Mouse (Mus musculus) forebrain, embryonic 13.5 days (tissue): ENCODE measurements at regions not wholly inside any gene's neighbourhood (a gene's known extent, or its start where the extent isn't known, plus 50 kb on each side); places are given as distances from the start of the nearest gene placed in this dataset.
A peak's percentile ranks its signal among the peaks of the same experiment; 100 is the strongest.
"Not testable (repeated sequence)": the region's sequence is repeated elsewhere in the genome, so short reads cannot be mapped to it uniquely, and the experiment has no call there.

ENCODE experiments used
- ATAC-seq: fragments of 200-750 bp; cut with Nextera tagmentation; 2 replicates; pipeline ENCODE4 v1.8.0; 2017
- H3K27ac ChIP-seq: fragments of 300-500 bp; sonication (generic); 2 replicates; pipeline ENCODE4 v1.5.1; 2015; ENCODE audit warnings: inconsistent platforms, mild to moderate bottlenecking, moderate library complexity
- H3K27me3 ChIP-seq: fragments of 300-500 bp; sonication (generic); 2 replicates; pipeline ENCODE4 v1.6.1; 2015; ENCODE audit warnings: mild to moderate bottlenecking, inconsistent platforms
- H3K36me3 ChIP-seq: fragments of 300-500 bp; sonication (generic); 2 replicates; pipeline ENCODE4 v1.6.1; 2015; ENCODE audit warnings: mild to moderate bottlenecking, inconsistent platforms; ENCODE audit not compliant: poor library complexity, severe bottlenecking
- H3K4me1 ChIP-seq: fragments of 300-500 bp; sonication (generic); 2 replicates; pipeline ENCODE4 v1.6.1; 2015; ENCODE audit warnings: inconsistent platforms
- H3K4me2 ChIP-seq: fragments of 300-500 bp; sonication (generic); 2 replicates; pipeline ENCODE4 v1.6.1; 2015; ENCODE audit warnings: inconsistent platforms, mild to moderate bottlenecking, moderate library complexity
- H3K4me3 ChIP-seq: fragments of 300-500 bp; sonication (generic); 2 replicates; pipeline ENCODE4 v1.5.1; 2015; ENCODE audit warnings: mild to moderate bottlenecking, inconsistent platforms
- H3K9ac ChIP-seq: fragments of 300-500 bp; sonication (generic); 2 replicates; pipeline ENCODE4 v1.6.1; 2015; ENCODE audit warnings: mild to moderate bottlenecking, inconsistent platforms
- H3K9me3 ChIP-seq: fragments of 300-500 bp; sonication (generic); replicated peaks from 2 replicates; pipeline ENCODE4 v1.6.1; 2016; ENCODE audit warnings: inconsistent platforms
- WGBS: fragments of 180-500 bp; shearing (Covaris S2); methylation state at CpG from one replicate; pipeline ENCODE4 v1.1.7; 2015; 5-methylcytosine and 5-hydroxymethylcytosine counted together

DNA sequence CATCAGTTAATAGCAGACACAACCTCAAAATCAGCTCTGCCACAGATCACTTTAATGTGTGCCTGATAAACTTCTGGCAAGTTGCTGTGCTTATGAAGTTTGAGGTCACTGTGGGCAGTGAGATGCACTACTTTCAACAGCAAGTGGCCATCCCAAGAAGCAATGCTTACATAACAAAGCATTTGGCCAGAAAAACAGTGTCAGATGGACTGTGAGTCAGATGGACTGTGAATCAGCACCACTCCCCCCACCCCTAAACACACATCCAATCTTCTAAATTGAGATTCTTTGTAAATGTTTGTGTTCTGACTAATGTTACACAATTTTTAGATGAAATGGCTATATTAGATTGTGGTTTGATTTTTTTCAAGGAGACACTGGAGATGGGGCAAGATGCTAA lies 550.7 kb downstream of the Nxph1 start:
- Histone ChIP-seq H3K36me3 (no peaks in the 10 kb centered on the region), H3K27me3 (no peaks in the 10 kb centered on the region), H3K4me3 (no peak overlapping the region), H3K9ac (no peak overlapping the region), H3K27ac (no peak overlapping the region), H3K9me3 (no peaks in the 10 kb centered on the region), H3K4me1 (no peaks in the 10 kb centered on the region), H3K4me2 (no peak overlapping the region)
- no peak for ATAC-seq

DNA sequence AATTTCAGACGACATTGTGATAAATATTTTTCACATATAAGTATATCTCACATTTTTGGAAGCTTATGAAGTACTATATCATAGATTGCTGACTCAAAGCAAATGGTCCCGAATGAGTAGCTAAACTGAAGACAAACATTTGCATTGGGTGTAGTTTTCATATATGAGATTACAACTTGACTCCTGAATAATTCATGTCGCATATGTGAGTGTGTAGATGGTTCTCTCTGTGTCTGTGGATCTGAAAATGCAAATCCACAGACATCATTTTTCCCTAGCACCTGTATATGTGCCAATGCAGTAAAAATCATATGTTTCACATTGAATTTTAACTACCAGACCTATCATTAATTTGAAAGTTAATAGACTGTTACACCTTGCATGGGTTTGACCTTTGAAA lies 586.2 kb downstream of the Nxph1 start:
- Histone ChIP-seq H3K27me3 (no peaks in the 10 kb centered on the region), H3K4me3 (no peak overlapping the region)
- peak; percentile 51; the same call in 1 of the 2 replicates for ATAC-seq

DNA sequence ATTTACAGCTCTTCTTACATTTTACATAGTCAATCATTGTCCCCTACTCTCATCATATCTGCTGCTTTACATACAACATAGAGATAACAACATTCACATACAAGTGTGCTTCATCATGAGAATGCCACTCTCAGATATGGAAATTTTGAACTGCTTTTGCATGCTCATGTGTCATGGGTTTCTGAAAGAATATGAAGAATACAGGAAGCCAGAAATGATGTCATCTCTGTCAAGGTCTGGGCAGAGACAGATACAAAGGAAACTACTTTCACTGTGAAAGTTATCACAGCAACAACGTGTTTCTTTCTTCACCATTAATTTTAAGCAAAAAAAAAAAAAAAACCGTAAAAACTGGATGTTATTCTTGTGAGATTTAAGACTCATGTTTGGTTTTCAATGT lies 590.5 kb downstream of the Nxph1 start:
- Histone ChIP-seq H3K27me3 (no peaks in the 10 kb centered on the region), H3K4me3 (no peak overlapping the region), H3K9me3 (no peaks in the 10 kb centered on the region), H3K27ac (no peak overlapping the region), H3K9ac (no peak overlapping the region), H3K4me1 (no peaks in the 10 kb centered on the region), H3K4me2 (no peak overlapping the region), H3K36me3 (no peaks in the 10 kb centered on the region)
- 64% methylated on average over 2 of the region's 2 CpGs for WGBS
- no peak for ATAC-seq

More for the DNA sequence above, 586.2 kb downstream of the Nxph1 start:
- Histone ChIP-seq H3K36me3 (no peaks in the 10 kb centered on the region), H3K4me2 (no peak overlapping the region), H3K9ac (no peak overlapping the region), H3K4me1 (no peaks in the 10 kb centered on the region), H3K27ac (no peak overlapping the region), H3K9me3 (no peaks in the 10 kb centered on the region)
- WGBS = 76% methylated on average over 3 of the region's 3 CpGs

DNA sequence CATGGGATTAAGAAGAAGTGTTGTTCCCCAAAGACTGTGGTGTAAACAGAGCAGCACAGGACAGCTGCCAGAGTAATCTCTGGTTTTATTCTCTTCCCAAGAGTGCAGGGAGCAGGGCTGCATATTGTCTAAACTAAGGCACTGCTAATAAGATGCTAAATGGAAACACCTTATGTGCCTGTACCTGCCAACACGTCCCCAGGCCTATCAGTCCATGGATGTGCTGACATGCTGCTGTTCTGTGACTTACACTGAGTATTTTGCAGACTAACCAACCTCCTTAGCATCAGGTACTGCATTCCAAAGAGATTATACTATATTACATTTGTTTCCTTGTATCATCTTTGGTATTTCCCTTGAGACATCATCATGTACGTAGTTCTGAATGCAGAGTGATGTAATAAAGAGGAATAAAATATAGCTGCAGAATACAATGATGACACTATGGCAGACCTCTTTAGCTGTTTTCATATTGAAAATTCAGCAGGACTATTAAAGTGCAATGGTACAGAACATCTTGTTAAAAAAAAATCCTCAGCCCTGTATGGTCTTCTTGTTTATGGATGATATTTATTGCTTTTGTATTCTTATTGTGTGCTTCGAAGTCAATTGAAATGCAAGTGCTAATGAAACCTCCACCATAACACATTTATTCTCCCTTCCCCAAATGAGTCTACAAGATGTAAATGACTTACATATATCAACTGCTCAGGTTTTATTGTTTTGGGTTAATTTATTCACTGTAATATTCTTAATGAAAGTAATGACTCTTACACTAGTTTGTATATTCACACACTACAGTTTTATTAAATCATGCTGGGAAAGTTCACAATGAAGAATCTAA lies 602.1 kb downstream of the Nxph1 start:
- no peaks in the 10 kb centered on the region for H3K4me1 ChIP-seq
- no peak overlapping the region for H3K4me2 ChIP-seq
- no peaks in the 10 kb centered on the region for H3K36me3 ChIP-seq
- no peaks in the 10 kb centered on the region for H3K27me3 ChIP-seq
- 82% methylated on average over 3 of the region's 3 CpGs for WGBS
- H3K9ac ChIP-seq = no peak overlapping the region
- no peak overlapping the region for H3K4me3 ChIP-seq
- no peak for ATAC-seq
- no peak overlapping the region for H3K27ac ChIP-seq
- no peaks in the 10 kb centered on the region for H3K9me3 ChIP-seq

DNA sequence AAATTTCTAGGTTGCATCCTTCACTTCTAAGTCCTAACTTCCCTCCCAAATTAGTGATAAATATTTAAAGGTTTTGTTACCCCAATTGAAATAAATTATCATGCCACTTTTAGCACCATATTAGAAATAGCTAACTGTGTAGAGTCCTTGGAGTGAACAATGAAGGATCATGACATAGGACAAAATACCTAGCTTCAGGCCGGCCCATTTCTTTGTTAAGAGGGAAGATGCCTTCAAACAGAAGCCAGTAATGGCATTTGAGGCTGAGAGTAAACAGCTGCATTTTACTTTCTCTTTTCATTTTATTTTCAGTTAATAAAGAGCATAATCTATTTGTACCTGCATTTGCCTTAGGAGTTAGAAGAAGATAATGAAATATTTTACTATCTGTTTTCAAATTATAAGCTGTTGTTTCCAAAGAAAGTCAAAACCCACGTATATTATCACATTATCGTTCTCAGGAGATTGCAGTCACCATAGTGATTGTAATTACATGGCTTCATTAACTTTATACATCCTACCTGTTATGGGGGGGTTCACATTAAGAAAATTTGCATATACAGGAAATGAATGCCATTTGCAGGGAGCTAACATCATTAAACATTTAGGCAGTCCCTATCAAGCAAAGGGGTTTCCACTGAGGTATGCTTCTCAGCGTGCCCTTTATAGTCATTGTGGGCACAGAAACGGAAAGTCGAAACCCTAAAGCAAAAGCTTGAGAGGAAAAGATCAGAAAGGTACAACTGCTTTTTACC lies 615.2 kb downstream of the Nxph1 start:
- Histone ChIP-seq H3K4me3 (no peak overlapping the region), H3K4me2 (no peak overlapping the region), H3K9me3 (no peaks in the 10 kb centered on the region), H3K36me3 (no peaks in the 10 kb centered on the region), H3K27ac (no peak overlapping the region), H3K27me3 (no peaks in the 10 kb centered on the region), H3K9ac (no peak overlapping the region), H3K4me1 (no peaks in the 10 kb centered on the region)
- no peak for ATAC-seq
- WGBS = 82% methylated on average over 6 of the region's 6 CpGs

DNA sequence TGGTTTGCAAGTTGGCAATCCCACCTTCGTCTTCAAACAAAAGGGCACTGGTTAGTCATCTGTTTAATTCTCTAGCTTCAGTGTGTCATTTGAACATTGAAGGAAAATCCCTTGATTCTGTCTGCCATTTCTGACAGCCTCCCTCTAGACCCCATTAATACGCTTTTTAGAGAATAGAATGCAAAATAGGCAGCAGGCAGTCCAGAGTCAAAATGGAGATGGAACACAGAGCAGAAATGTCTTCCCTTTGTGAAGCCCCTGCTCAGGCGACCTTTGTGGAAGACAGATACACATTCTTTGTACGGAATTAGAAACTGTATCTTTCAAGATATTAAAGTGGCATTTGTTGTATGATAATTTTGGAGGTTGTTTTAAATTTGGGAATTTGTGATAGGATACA lies 623.6 kb downstream of the Nxph1 start:
- no peaks in the 10 kb centered on the region for H3K4me1 ChIP-seq
- no peak overlapping the region for H3K4me3 ChIP-seq
- no peak for ATAC-seq
- 47% methylated on average over 4 of the region's 4 CpGs for WGBS
- H3K36me3 ChIP-seq = no peaks in the 10 kb centered on the region
- no peak overlapping the region for H3K9ac ChIP-seq
- H3K4me2 ChIP-seq = no peak overlapping the region
- H3K9me3 ChIP-seq = no peaks in the 10 kb centered on the region
- H3K27ac ChIP-seq = no peak overlapping the region
- H3K27me3 ChIP-seq = no peaks in the 10 kb centered on the region

DNA sequence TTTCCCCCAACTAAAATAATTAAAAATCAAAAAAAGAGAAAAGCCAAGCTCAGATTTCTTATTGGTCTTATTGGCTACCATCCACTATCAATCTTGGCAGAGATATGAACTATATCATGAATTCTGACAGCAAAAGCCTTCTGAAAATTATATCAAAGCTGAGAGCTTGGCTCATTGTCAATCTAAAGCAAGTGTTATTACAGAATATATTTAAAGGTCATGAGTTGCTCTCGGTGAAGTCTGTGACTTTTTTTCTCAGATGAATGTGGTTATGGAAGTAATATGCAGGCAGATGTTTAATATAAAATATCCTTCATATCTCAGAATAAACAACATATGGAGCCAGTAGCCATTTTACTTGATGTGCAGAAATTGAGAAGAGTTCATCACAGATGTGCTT lies 645.2 kb downstream of the Nxph1 start:
- WGBS = 75% methylated on average over 1 of the region's 1 CpGs

DNA sequence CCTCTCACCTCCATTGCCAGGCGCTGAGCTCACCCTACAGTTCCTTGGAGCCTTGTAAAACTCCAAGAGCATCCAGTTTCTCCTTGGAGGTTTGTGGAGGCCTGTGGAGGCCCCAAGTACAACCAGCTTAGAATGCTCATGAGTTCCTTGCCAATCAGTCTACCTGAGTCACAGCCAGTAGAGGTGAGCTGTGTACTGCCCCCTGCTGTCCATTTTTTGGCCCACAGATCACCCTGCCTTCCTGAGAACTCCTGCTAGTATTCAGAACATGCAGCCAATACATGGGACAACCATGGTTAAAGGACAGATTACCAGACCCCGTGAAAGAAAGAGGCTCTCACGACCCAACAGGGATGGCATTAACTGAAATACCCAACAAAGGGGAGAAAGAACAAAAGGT lies 651.2 kb downstream of the Nxph1 start:
- no peaks in the 10 kb centered on the region for H3K4me1 ChIP-seq
- no peak overlapping the region for H3K9ac ChIP-seq
- no peaks in the 10 kb centered on the region for H3K36me3 ChIP-seq
- no peak overlapping the region for H3K27ac ChIP-seq
- no peak overlapping the region for H3K4me3 ChIP-seq
- no peak for ATAC-seq
- H3K4me2 ChIP-seq = no peak overlapping the region
- no peaks in the 10 kb centered on the region for H3K27me3 ChIP-seq
- H3K9me3 ChIP-seq = no peaks in the 10 kb centered on the region
- WGBS = 77% methylated on average over 3 of the region's 3 CpGs

More for the DNA sequence above, 645.2 kb downstream of the Nxph1 start:
- Histone ChIP-seq H3K4me1 (no peaks in the 10 kb centered on the region), H3K27me3 (no peaks in the 10 kb centered on the region), H3K4me3 (no peak overlapping the region), H3K9me3 (no peaks in the 10 kb centered on the region), H3K9ac (no peak overlapping the region), H3K27ac (no peak overlapping the region), H3K4me2 (no peak overlapping the region), H3K36me3 (no peaks in the 10 kb centered on the region)
- no peak for ATAC-seq

DNA sequence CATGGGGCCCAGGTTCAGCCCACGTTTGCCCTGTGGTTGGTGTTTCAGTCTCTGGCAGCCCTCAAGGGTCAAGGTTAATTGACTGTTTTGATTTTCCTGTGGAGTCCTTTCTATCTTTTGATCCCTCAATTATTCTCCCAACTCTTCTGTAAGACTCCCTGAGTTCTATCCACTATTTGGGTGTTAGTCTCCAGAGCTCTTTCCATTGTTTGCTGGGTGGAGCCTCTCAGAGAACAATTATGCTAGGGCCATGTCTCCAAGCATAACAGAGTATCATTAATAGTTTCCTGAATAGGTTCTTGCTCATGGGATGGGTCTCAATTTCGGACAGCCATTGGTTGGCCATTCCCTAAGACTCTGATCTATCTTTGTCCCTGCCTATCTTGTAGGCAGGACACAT lies 685.7 kb downstream of the Nxph1 start:
- Histone ChIP-seq H3K36me3 (no peaks in the 10 kb centered on the region), H3K27ac (no peak overlapping the region), H3K4me2 (no peak overlapping the region), H3K4me1 (no peaks in the 10 kb centered on the region), H3K27me3 (no peaks in the 10 kb centered on the region), H3K9ac (no peak overlapping the region), H3K4me3 (no peak overlapping the region), H3K9me3 (no peaks in the 10 kb centered on the region)
- no peak for ATAC-seq
- WGBS = 42% methylated on average over 2 of the region's 2 CpGs

DNA sequence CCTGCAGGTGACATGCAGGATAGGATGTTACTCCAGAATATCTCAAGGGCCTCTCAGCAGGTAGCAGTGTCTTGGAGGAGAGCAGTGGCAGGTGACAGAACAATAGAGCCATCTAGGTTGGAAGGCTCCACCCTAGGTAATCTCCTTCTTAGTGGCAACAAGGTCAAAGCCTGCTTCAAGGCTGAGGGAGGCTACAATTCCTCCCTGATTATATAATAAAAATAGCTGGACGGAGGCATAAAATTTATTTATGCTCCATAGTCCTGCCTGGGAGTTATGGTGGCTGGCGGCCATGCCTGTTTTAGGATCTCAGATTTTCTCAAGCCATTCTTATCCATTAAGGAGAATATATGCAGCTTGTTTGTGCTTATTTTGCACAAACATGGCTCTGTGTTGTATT lies 695.2 kb downstream of the Nxph1 start:
- 96% methylated on average over 2 of the region's 2 CpGs for WGBS
- H3K36me3 ChIP-seq, ATAC-seq, H3K9ac ChIP-seq, H3K9me3 ChIP-seq, H3K4me1 ChIP-seq, H3K27ac ChIP-seq, H3K27me3 ChIP-seq, H3K4me3 ChIP-seq, H3K4me2 ChIP-seq: not testable (repeated sequence)

DNA sequence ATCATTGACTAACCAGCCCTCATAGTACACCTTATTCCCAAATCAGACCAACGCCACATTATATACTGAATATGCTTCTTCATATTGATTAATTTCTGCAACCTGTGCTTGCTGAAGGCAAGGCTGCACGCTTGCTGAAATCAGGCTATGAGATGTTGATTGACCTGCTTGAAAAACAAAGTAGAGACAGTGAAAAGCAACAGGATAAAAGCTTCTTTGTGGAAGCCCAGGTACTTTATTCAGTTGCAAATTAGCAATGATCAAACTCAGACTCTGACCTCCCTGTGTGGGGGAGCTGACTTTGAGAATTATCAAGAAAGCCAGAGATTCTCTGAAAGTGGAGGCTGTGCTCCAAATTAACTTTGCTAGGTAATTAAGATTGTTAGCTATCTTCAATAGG lies 695.7 kb downstream of the Nxph1 start:
- WGBS = 82% methylated on average over 2 of the region's 2 CpGs
- not testable (repeated sequence) for H3K4me2 ChIP-seq

DNA sequence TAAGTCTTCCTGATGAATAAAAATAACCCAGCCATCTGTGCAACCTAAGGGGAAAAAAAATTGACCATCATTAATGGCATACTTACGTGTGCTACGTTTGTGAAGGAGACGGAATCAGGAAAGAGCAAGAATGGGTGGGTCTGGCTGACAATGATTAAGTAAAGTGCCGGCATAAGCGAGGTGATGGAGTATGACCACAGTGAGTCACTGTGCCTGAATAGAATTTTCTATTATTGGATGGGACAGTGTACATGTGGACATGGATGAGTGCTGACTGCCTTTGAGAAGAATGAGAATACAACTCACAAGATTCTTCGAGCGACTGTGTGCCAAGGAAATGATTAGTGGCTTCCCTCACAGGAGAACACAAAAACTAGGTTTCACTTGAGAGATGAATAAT lies 711.4 kb downstream of the Nxph1 start:
- no peaks in the 10 kb centered on the region for H3K9me3 ChIP-seq
- H3K27ac ChIP-seq = no peak overlapping the region
- H3K4me2 ChIP-seq = no peak overlapping the region
- H3K4me3 ChIP-seq = no peak overlapping the region
- 88% methylated on average over 7 of the region's 7 CpGs for WGBS
- H3K4me1 ChIP-seq = no peaks in the 10 kb centered on the region
- no peaks in the 10 kb centered on the region for H3K36me3 ChIP-seq
- no peaks in the 10 kb centered on the region for H3K27me3 ChIP-seq
- H3K9ac ChIP-seq = no peak overlapping the region
- no peak for ATAC-seq

More for the DNA sequence above, 695.7 kb downstream of the Nxph1 start:
- not testable (repeated sequence) for H3K36me3 ChIP-seq, H3K9me3 ChIP-seq, ATAC-seq, H3K27ac ChIP-seq, H3K4me1 ChIP-seq, H3K4me3 ChIP-seq, H3K9ac ChIP-seq, H3K27me3 ChIP-seq
